Mouse (Mus musculus) layer of hippocampus, adult 9-10 months (tissue): ENCODE results near the gene Ciart.
A peak's percentile ranks its signal among the peaks of the same experiment; 100 is the strongest.
"Not testable (repeated sequence)": the region's sequence is repeated elsewhere in the genome, so short reads cannot be mapped to it uniquely, and the experiment has no call there.

Experiments
- DNase-seq: peaks from one replicate; pipeline ENCODE4 v3.0.0; 2022; ENCODE audit warnings: low spot score

The Ciart gene

DNA sequence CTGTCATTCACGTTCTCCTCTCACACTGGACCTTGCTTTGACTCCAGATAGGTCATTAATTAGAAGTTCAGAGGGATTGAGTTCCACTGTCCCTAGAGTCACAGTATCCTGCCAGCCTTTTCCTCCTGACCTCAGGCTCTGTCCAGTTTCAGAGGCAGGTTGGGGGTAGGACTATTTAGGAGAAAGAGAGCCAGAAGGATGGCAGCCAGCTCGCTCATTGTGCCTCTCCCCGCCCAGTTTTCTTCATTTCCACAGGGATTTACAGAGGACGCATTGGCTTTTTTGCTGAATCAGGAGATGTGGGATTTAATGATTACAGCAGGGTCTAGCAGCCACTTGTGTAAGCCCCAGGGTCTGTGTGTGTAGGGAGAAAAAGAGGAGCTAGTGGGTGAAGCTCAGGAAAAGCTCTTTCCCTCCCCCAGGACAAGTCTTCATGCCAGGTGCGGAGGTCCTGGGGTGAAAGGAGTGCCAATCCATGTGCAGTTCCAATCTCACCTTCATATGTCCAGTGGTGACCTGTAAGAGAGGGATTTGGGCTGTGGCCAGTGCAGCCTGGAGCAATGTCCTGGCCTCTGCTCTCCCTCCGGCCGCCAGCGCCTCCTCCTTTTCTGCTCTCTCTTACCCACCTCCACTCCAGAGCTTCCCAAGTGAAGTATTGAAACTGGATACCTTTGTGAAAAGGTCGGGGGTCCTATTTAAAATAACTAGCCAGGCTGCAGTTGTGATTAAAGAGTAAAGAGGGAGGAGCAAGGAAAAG, 19.7 kb upstream of the Ciart start:
- DNase-seq, result no peak

DNA sequence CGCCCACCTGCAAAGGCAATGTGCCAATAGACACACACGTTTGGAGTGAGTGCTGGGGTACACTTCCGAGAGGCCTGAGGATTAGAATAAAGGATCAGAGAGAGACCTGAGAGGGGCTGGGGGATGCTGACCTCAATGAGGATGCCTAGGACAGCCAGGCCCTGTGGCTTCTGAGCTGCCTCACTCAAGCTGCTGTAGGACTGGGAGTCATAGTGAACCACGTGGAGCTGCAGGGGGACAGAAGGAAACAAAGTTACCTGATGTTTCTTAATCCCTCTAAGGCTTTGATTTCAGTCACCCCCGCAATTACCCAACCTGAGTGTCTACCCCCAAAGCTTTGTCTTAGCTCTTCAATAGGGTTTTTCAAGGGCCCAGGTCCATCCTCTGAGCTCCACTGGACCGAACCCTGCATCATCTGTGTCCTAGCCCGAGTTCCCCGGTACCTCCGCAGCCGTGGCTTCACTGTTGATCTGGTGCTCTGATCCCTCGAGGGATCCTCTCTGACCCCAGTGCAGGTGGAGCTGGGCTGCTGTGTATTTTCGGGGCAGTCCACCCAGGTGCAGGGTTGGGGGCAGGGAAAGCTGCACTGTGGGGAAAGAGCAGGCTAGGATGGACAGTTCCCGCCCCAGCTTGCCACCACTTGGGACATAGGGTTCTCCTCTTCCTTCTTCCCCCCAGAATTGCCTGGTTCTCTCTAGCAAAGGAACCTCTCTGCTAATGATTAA, 17.9 kb upstream of the Ciart start:
- no peak for DNase-seq

DNA sequence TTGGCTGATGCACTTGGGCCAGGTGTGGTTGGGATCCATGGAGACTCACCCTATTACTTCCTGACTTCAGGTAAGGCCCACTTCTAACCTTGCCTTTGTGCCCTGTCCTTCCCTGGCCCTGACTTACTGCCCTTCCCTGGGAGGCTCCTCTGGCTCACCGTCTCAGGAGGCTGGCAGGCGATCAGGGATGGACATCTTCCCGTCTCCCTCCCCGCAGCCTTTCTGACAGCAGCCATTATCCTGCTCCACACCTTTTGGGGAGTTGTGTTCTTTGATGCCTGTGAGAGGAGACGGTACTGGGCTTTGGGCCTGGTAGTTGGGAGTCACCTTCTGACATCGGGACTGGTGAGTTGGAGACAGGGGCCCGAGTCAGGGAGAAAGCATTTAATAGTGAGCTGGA, 13.4 kb upstream of the Ciart start:
- DNase-seq, result not testable (repeated sequence)

DNA sequence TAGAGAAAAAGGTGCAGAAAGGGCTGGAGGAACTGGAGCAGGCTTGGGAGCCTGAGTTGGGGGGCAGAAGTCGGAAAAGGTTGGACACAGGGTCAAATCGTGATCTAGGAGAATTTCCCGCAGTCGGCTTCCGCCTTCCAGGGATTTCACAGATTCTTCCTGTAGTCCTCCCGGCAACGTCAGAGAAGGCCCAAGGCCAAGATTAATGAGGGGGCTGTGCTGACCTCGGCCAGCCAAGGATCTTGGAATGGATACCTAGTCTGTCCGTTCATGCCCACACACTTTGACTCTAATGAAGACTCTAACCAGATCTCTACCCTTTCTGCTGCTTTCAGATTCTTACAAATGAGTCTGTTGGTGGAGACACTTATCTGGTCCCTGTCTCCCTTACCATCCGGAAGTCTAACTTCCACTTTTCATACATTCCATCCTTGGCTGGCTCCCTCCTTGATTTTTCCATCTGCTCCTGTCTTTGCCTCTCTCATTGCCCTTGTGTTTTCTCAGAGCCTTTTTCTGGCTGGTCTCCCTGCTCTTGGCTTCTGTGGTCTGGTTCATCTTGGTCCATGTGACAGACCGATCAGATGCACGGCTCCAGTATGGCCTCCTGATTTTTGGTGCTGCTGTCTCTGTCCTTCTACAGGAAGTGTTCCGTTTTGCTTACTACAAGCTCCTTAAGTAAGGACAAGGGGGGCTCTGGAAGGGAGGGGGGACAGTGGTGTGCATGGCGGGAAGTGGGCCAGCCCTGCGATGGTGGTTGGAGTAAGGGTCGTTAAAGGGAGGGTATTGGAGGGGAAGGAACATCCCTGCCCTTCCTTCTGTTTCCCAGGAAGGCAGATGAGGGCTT, 12.5 kb upstream of the Ciart start:
- no peak for DNase-seq

DNA sequence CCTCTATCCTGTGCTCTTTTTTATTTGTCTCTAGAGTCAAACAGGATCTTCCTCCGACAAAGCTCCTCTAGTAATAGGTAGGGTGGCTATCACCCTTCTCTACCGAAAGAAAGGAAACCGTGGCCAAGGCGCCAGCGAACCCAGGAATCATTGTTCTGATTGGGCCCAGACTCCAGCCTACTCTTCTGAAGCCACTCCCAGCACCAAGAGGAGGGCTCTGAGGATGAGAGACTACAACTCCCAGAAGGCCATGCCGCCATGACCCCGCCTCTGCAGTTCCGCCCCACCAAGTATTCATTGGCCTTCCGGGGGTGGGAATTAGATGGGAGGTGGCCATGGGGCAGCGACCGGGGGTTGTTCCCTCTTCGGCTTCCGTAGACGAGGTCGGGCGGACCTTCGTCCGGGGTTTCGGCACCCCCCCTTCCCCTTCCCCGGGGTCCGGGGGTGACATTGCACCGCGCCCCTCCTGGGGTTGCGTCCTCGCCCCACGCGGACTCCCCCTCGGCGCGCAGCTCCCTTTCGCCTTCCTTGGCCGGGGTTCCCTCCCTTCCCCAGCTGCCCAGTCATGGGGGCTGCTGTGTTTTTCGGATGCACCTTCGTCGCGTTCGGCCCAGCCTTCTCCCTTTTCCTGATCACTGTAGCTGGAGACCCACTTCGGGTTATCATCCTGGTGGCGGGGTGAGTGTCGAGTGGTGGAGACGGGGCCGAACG, 11.7 kb upstream of the Ciart start, which contains the start of gene Aph1a:
Aph1a (plus strand) TSS at position 364 of the 711 bp plus-strand sequence.
- peak; percentile 90 for DNase-seq

DNA sequence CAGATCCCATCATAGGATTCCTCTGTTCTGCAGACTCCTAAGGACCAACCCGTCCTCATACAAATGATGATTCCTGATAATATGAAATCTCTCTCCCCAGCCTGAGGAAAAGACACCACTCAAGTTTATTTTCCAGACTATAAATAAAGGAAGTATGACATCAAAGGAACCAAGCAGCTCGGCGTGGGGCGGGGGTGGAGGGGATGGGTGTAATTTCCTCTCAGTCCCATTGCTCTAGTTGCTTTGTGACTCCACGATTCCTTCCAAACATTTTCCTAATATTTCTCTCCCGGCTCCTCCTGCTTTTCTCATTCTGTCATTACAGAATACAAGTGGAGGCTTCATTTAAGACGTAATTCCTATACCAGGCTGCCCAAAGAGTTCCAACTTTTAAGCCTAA, 11.1 kb upstream of the Ciart start:
- no peak for DNase-seq

DNA sequence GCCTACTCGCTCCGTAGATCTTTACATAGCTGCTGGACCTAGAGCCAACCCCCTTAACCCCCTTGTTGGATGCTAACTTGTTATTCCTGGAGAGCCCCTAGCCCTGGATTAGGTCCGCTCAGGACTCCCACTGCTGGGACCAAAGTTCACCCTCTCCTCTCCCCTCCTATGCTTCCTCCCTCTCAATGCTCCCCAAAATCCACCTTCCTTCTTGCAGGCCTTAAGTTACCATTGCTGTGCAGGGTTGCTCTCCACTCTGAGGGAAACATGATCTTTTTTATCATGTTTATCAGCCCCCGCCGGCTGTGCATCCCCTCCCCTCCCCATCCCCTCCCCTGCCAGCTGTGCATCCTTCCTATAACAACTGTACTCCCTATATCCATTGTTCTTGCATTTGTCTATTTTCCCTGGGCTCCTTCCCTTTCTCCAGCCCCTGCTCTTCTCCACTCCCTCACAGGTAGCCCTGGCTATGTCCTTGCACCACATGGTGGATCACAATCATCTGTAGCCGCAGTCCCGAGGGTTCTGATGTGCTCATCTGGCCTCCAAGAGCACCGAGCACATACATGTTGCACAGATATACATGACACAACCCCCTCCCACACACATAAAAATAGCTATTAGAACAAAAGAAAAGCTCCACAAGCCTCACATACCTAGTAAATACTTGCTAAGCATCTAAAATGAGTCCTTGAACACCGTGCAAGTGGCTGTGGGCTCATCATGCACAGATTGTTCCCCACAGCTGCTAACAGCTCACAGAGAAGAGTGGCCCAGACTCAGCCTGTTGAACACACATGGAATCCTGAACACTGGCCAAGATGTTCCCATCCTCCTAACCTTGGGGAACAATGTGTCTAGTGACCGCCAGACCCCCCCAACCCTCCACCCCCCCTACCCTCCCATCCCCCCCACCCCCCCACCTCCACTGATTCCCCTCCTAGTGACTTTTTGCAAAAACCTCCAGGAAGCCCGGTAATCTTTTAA, 10.3 kb upstream of the Ciart start:
- no peak for DNase-seq

DNA sequence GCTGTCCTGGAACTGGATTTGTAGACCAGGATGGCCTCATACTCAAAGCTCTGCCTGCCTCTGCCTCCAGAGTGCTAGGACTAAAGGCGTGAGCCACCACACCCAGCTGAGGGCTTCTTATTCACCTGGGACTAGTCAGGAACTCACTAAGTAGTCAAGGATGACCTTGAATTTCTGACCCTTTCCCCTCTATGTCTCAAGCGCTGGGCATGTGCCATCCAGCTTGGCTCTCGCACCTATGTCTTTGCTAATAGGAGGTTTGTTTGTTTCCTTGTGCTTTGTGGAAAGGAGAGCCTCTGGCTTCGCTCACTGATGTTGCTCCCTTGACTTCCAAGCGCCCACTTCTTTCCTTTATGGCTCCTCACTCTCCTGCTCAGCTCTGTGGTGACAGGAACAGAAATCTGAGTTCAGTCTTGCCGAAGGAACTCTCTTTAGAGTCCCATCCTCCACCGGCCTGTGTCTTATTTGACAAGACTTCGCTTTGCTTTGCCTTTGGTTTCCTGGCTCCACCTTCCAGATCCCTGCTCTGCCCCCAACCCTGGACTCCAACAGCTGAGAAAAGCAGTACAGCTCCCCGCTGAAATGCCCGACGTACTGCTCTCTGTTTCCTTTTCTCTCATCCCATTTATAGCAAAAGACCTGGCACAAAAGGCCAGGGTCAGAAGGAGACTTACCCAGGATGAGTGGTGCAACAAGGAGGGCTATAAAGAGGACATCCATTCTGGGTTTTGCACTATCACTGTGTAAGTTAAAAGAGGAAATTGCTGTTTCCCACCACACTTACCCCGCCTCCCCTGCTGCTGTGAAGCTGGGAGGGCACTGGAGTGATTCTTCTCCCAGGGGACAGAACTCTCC, 9.4 kb upstream of the Ciart start, which contains the start of gene BC028528:
BC028528 (minus strand) TSS at position 795 of the 855 bp plus-strand sequence.
- no peak for DNase-seq

DNA sequence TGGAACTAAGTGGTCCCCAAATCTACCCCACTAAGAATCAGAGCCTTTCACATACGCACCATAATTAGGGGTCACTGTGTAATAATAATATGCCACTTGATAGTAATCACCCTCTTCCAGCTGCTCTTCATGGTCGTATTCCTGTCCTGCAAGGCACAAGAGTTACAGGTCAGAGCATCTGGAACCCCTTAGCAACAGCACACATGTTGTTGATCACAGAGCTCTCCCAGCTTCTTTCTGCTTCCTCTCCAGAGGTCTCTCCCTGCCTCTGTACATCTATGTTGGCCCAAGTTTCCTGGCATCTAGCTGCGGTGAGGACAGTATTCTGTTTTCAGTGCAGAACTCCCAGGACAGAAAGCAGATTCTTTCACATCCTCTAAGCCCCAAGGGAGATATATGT, 7.6 kb upstream of the Ciart start:
- no peak for DNase-seq

DNA sequence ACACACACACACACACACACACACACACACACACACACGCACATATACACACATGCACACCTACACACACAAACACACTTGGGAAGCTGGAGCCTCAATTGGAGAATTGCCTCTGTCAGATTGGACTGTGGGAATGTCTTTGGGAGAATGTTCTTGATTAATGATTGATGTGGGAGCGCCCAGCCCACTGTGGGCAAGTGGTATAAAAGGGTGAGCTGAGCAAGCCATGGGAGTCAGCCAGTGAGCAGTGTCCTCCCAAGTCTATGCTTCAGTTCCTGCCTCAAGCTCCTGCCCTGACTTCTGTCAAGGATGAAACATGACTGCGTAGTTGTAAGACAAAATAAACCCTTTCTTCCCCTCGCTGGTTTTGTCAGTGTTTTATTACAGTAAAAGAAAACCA, 5.5 kb upstream of the Ciart start:
- no peak for DNase-seq

DNA sequence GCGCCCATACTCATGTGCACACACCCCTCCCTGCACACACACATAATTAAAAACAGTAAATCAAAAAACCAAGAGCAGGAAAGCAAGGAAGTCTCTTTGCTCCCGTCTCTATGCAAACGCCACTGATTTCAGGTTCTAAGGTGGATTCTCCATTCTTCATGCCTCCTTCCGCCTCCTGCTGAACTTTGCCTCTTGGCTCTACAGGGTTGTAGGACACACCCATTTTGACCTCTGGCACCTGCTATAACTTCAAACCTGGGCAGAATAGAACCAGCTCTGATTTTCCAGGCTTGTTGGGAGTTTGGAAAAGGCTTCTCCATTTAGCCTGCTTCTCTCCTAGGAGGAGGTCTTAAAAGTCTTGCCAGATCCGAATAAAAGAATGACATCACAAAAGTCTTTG, 2.3 kb upstream of the Ciart start:
- no peak for DNase-seq

DNA sequence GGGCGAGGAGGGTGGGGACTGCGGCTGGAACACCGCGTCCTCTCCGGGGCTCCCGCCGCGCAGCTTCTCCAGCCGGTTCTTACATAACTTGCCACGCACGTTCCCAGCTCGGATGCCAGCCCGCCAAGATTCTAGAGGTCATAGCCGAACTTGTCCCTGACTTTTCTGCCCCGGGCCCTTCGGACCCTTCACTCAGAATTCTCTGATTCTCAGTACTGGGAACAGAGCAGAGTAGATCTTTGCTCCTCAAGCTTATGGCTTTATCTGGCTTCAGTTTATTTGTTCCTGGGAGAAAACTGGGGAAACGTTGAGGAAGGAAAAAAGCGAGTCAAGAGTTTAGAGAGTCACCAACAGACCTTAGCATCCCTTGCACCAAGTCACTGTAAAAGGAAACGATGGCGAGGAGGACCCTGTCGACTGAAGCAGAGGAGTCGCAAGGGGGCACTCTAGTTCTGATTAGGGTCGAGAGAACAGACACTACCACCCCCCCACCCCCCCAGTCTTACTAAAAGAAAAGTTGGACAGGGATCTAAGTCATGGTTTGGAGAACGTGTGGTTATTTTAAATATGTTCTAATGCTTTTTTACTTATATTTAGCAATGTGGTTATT, 870 bp upstream of the Ciart start:
- DNase-seq, result peak; percentile 78

DNA sequence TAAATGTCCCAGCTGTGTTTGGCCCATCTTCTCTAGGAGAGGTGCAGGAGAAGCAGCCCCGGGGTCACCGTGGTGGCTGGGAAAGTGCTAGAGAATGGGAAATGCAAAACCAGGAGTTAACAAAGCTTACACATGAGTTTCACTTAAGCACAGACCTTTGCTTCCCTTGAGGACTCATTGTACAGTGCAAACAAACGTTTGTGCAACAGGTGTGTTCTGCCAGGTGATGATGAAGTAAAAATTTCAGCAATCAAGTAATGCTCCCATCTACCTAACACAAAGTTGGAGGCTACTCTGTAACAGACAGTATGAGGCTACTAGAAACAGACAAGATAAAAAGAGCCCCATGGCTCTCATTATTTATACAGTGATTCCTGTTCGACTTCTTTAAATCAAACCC, 3.0 kb downstream of the Ciart start:
- no peak for DNase-seq

DNA sequence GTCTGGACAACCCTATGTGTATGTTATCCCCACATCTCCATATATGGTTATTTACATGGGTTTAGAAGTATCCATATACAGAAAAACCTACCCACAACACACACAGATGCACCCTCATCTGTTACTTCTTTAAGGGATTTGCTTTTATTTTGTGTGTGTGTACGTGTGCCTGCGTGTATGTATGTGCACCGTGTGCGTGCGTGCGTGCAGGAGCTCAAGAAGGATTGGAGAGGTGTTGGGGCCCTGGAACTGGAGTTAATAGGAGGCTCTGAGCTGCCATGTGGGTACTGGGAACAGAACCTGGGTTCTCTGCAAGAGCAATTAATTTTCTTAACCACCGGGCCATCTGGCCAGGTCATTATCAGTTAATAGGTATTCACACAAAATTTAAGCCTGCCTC, 10.0 kb downstream of the Ciart start:
- DNase-seq, result no peak

DNA sequence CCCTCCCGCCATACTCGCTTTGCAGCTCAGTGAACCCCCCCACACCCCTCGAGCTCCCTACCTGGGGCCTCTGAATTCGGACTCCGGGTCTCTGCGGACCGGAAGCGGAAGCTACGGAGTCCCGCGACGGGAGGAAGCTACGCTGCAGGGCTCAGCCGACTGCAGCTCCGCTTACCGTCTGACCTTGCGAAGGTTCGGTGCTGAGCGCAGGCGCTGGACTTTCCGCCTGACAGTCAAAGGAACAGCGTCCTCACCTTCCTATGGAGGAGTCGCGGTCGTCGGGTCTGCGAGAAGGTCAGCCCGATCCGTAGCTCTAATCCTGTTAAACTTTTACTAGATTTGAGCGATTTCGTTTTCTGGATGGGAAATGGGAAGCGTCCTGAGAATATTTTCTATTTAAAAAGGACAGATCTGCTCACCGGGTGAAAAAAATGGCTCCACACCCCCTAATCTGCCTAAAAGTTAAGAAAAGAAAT, 10.6 kb downstream of the Ciart start, which contains the start of gene Mrps21:
Mrps21 (minus strand) TSS at position 128 of the 476 bp plus-strand sequence.
- no peak for DNase-seq

DNA sequence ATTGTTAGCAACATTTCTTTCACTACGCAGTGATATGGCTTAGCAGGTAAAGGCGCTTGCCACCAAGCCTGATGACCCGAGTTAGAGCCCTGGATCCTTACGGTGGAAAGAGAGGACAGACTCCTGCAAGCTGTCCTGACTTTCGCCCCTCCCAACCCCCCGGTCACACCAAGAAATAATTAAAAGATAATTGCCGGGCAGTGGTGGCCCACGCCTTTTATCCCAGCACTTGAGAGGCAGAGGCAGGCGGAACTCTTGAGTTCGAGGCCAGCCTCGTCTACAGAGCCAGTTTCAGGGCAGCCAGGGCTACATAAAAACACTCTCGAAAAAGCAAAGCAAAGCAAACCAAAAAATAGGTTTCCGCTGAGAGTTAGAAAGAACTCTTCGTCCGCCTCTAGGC, 11.1 kb downstream of the Ciart start:
- no peak for DNase-seq

DNA sequence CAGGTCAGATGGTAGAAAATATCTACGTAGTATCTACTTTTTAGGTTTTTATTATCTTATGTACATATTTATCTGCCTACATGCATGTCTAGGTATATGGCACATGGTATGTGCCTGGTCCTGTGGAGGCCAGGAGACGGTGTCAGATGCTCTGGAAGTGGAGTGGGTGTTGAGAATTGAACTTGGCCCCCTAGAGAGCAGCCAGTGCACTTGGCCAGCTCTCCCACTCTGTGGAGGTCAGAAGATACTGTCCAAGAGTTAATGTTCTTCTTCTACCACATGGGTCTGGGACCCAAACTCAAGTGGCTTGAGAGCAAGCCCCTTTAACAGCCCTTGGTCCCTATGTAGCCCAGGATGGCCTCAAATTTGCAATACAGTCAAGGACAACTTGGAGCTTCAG, 14.6 kb downstream of the Ciart start:
- DNase-seq, result no peak

DNA sequence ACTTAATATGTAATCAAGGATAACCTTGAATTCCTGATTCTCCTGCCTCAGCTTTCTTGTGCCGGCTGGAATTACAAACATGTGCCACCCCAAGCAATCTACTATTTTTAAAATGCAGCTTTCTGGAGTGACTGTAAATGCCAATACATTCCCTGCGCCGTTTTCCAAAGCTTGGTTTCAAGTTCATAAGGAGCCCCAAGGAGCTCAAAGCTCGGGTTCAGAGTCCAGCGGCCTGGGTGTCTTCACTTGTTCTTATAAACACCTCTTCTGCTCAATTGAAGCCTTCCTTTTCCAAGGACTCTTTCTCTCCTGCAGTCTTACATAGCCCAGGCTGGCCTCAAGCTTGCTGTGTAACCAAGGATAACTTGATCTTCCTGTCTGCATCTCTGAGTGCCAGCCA, 16.0 kb downstream of the Ciart start:
- no peak for DNase-seq

DNA sequence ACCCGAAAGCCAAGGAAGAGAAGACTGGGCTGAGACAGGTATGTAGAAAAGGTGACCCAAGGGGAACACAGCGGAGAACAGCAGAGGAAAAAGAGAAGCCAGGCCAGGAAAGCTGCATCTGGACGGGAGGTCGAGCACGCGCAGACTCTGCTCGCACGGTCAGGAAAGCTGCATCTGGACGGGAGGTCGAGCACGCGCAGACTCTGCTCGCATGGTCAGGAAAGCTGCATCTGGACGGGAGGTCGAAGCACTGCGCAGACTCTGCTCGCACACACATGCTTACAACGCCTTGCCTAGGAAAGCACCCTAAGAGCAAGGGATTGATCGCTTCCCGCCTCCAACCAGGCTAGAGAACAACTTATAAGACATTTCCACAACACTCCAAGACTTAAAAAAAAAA, 16.5 kb downstream of the Ciart start:
- no peak for DNase-seq
